Mouse (Mus musculus): ENCODE results near the gene Maf.

The Maf gene

DNA sequence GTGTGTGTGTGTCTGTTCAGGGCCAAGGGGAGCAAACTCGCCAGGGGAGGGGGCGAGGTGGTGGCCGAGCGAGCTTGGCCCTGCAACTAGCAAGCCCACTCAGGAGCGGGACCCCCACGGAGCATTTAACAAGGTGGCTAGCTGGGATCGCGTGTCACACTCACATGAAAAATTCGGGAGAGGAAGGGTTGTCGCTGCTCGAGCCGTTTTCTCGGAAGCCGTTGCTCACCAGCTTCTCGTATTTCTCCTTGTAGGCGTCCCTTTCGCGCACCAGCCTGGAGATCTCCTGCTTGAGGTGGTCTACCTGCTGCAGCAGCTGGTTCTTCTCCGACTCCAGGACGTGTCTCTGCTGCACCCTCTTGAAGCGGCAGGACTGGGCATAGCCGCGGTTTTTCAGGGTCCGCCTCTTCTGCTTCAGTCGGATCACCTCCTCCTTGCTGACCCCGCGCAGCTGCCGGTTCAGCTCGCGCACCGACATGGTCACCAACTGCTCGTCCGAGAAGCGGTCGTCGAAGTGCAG is 1.9 kb downstream of the Maf start:
- DNase-seq (ENCODE audit: low read depth): no peak

GRCm38 (mm10) chr8:115703056-115703455 is 4.5 kb downstream of the Maf start:
- no peak for DNase-seq (ENCODE audit: low read depth)

DNA sequence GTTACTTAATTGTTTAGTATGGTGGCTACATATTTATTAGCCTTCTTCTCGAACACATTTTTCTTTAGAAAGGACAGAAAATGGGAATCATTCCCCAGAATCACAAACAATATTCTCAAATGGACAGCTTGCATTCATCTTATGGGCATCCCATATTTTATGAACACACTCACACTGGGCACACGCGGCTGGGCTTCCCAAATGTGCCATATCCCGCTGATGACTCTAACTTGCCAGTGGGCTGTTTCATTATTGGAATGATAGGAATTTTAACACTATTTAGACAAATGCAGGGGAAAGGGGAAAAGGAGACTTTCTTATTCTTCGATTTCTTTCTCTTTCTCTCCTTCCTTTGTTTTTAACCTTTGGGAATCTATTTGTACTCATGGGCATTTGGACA is 6.6 kb downstream of the Maf start:
- no peak for DNase-seq (ENCODE audit: low read depth)

GRCm38 (mm10) chr8:115699151-115699550 is 8.4 kb downstream of the Maf start:
- DNase-seq (ENCODE audit: low read depth): no peak

GRCm38 (mm10) chr8:115697410-115697809 is 10.2 kb downstream of the Maf start:
- DNase-seq (ENCODE audit: low read depth): no peak

- no peak for DNase-seq (ENCODE audit: low read depth)
Observed at GRCm38 (mm10) chr8:115696661-115697060, 10.9 kb downstream of the Maf start.

GRCm38 (mm10) chr8:115687349-115687748 is 20.2 kb downstream of the Maf start:
- DNase-seq (ENCODE audit: low read depth): no peak

DNA sequence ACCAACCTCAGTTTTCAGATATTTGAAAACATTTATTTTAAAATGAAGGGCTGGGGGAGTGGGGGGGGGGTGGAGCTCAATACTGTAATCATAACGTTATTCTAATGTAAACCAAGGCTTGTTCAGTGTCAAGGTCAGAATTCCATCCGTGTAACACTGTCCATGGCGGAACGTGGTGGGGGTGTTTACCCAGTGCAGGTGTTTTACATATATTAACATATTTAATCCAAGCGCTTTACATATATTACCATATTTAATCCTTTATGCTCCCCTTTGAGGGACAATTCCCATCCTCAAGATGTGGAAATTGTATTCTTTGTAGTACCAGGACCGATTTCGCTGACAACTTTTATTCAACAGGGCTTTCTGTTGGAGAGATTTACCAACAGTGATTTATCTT is 24.3 kb downstream of the Maf start:
- no peak for DNase-seq (ENCODE audit: low read depth)

DNA sequence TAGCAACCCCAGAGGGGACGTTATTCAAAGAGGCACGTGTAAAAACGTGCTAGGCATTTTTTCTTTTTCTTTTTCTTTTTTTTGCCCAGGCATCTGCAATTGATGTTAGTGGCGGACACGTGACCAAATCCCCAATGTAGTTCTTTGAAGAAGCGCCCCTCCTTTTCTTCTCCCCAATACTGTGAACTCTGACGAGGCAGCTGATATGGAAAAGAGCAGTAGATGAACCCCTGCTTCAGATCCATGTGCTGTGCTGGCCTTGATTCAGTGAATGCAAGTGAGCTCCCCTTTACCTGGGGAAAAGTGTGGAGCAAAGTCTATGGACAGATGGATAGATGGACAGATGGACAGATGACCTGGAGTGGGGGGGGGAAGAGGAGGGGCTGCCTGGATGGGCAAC is 28.1 kb downstream of the Maf start:
- no peak for DNase-seq (ENCODE audit: low read depth)

GRCm38 (mm10) chr8:115664866-115665265 is 42.7 kb downstream of the Maf start:
- DNase-seq (ENCODE audit: low read depth): no peak

GRCm38 (mm10) chr8:115650110-115650521 is 57.5 kb downstream of the Maf start:
- DNase-seq (ENCODE audit: low read depth): no peak

DNA sequence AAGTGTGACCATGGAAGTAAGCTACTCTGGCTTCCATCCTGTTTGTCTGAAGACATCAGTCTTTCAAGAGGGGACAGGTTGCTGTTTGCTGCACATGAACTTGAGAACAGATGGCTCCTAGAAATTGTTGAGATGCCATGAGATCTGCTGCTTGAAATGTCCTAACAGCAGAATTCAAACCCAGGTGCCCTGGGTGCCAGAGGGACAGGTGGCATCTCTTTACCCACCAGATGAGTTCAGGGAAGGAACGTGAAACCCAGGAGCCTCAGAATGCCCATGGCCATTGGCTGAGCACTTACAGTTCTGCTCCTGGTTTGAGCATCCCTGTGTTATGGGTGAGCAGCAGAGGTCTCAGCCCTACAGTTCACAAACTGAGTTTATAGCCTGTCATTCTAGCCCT is 62.5 kb downstream of the Maf start:
- DNase-seq (ENCODE audit: low read depth): no peak

DNA sequence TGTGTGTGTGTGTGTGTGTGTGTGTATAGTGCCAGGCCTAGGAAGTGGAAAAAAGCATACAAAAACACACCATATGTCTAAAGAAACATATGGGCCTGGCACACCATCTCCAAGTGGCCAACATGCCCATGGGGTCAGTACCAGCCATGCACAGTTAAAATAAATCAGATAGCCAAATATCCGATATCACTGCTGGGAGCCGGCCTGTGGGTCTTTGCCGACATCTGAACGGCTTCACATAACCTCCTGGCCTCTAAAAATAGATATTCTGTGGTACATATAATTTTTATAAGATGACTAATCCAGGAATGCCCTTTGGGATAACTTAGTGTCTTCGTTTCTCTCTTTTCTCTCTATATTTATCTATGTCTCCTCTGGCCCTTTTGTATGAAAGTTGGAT is 65.7 kb downstream of the Maf start:
- no peak for DNase-seq (ENCODE audit: low read depth)

DNA sequence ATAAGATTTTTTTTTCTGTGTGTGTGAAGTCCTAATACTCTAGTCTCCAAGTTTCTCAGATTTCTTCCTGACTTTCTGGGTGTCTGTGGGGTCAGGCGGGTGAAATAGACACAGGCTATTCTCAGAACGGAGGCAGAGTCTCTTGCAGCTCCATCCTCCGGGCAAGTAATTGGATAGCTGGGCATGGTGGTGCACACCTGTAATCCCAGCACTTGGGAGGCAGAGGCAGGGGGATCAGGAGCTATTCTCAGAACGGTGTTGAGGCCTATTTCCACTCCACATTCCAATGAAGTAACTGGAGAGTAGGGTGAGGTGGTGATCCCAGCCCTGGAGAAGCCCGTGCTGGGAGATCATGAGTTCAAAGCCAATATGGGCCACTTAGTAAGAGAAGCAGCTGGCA is 67.6 kb downstream of the Maf start:
- DNase-seq (ENCODE audit: low read depth): no peak

DNA sequence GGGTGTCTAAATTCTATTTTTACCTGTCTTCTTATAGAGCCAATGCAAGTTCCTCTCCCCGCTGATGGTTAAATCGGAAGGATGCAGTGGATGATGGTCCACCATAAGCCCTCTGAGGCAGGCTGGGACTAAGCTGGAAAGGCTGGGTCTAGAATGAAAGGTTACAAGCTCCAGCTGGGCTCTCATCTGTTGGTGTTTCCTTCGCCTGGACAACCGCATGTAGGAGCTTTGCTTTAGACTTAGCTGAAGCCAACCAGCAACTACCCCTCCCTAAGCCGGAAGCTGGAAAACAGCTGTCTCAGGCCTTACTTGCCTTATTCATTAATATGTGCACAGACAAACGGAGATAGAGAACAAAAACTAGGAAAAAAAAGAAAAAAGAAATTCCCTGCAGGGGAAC is 70.8 kb downstream of the Maf start:
- no peak for DNase-seq (ENCODE audit: low read depth)

Data from c-Kit-positive CD71-positive TER-119-negative erythroid progenitor cells, embryonic 14.5 days (primary cell).